Mouse (Mus musculus) gastrocnemius, adult 18-20 months (tissue): ENCODE results near the gene Atp12a. TPM values are rescaled to one million over a fixed set of nuclear protein-coding genes. Genes with fewer than 3 reads are reported as not detected.
A peak's percentile ranks its signal among the peaks of the same experiment; 100 is the strongest.

ENCODE experiments used
- DNase-seq: peaks from one replicate; pipeline ENCODE4 v3.0.0; 2021; ENCODE audit warnings: low spot score
- long read RNA-seq, 2 experiments: library from polyadenylated mRNA; stranded (forward); transcript quantifications; one replicate each; pipeline ENCODE4 v2.0.0; 2021
- total RNA-seq, 2 experiments: library from RNA; stranded (reverse); gene quantifications; 2 replicates each; pipeline ENCODE4 v1.2.3; 2021

Atp12a gene
- not detected for total RNA-seq
- long read RNA-seq, experiment 1 = 0 reads
- long read RNA-seq, experiment 2 = 0 reads

DNA sequence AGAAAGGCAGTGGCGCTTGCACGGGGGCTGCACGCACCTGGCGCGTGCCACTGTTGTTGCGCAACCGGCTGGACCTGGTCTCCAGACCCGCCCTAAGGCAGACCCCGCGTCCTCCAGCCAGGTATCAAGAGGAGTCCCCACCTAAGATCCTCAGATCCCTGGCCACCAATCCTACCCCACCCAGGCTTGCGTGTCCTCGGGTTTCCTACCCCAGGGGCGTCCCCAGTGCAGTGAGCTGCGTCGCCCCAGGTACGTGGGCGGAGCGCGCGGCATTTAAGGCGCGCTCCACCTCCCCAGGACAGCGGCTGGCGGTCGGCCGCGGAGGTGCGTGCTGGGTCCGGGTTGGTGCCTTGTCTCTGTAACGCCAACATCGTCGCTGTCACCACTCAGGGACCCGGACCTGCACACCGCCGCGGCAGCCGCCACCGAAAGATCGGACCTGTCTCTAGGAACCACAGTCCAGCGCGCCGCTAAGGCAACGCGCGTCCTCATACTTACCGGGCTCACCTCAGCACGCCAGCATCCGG is at the start of gene Atp12a:
Gene Atp12a (plus strand): TSS at position 358 of the 527 bp plus-strand sequence.
- no peak for DNase-seq

DNA sequence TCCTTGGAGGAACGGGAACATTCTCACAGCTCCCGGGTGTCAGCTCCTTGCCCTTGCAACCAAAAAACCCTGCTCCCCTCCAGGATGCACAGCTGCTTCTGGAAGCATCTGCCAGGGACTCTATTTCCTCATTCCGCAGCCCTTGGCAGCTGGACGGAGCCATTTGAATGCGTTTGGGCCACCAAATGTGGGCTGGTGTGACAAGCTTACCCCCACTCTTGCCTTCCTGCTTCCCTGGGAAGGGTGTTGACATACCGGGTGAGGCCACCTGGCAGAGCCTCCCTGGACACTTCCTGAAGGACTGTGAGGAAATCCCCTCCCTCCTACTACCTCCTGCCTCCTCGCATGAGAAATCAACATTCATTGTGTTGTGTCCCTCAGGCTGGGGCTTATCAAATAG is 49.3 kb upstream of the Atp12a start:
- DNase-seq = no peak

GRCm38 (mm10) chr14:56316333-56316732 is 48.5 kb upstream of the Atp12a start:
- no peak for DNase-seq

- DNase-seq = no peak
Observed at GRCm38 (mm10) chr14:56322982-56323381, 41.9 kb upstream of the Atp12a start.

GRCm38 (mm10) chr14:56325038-56325437 is 39.8 kb upstream of the Atp12a start:
- DNase-seq = no peak

DNA sequence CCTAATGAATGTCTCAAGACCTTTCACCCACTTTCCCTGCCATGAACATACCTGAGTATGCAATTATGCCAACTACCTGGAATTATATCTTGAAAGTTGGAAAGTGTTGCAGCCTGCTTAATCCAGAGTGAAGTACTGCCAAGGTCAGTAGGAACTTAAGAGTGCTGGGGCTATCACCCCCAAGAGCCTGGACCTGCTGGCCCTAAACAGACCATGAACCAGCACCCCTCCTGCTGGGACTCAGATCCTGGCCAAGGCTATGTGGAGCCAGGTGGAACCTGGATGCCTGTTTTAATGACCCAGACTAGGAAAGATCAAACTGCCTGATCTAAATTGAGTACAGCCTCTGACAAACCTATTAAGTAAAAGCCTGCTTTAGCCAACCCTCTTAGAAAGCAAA is 31.2 kb upstream of the Atp12a start:
- no peak for DNase-seq

DNA sequence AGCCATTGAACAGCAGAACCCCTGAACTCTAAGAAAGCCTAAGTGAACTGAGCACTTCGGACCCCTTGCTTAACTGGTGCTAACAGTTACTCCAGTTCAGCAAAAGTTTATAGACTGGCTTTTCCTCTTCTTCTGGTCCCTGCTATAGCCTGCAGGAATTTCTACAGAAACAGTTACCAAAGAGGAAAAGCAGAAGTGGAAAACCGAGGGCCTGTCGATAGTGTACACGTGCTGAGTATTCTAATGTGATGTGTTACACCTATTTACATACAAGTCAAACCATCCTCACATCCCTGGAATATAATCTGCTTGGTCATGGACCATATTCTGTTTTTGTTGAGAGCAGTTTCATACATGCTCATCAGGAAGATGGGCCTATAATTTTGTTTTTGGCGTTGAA is 30.4 kb upstream of the Atp12a start:
- no peak for DNase-seq

DNA sequence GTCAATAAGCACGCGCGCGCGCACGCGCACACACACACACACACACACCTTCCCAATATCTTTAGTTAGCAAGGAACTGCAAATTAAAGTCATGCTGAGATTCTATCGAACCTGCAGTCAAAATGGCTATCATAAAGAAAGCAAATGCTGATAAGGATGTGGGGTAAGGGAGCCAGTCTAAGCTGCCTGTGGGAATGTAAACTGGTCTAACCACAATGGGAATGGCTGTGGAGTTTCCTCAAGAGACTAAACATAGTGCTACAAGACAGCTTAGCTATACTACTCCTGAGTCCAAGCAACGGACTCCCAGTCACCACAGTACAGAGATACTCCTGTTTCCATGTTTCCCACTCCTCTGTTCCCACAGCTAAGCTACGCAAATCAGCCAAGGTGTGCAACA is 28.8 kb upstream of the Atp12a start:
- DNase-seq = no peak

- DNase-seq = no peak
Observed at GRCm38 (mm10) chr14:56337075-56337474, 27.8 kb upstream of the Atp12a start.

DNA sequence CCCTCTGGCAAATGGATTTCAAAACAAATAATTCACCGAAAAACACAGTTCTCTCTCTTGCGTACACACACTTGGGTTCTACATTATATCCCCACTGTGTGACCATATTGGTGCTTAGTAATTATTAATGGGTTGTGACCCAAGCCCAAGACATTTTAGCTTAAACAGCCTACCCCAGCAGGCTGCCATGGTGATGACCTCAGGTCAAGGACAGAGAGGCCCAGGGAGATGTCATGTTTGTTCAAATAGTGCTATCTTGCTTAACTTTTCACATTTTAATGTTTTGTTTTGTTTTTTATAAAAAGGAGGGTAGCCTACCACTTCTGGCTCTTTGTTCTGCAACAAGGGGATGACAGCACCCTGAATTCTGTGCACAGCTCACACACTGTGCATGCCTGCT is 27.2 kb upstream of the Atp12a start:
- DNase-seq = no peak

DNA sequence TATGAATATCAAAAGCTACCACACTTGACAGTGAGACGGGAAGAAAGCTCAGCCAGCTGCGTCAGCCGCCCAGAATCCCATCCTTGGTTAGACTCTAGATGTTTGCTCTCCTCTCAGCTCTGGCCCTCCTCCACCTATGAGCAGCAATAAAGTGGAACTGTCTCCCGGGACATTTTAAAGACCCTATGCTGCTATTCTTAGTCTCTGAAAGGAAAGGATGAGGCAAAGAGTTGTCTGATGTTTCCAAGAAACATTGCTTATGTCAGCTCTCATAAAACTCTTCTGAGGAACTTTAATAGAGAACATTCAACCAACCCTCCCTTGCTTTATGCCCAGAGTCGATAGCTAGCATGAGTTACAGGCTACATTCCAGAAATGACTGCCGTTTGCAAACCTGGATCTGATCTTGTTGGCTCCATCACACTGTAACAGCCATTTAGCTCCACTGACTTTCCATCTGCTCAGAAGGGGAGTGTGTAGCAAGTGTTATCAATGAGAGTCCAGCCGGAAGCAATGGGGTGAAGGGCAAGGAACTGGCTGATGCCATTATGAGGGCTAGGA is 25.9 kb upstream of the Atp12a start:
- DNase-seq = no peak

DNA sequence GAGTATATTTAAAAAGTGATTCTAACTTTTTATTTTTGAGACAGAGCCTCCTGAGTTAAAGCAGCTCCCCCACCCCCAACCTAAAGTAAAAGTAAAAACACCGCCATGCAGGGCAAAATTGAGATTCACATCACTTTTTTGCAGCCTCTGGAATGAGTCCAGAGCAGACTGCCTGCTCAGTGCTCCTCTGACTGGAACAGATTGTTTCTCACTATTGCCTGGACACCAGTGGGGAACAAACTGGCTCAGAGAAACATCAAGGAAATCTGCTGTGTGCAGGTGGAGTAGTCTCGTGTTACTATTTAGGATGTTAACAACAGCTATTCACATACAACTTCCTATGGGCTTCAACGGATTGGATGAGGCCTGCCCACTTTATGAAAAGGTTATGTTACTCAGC is 16.2 kb upstream of the Atp12a start:
- DNase-seq = no peak

- DNase-seq = no peak
Observed at GRCm38 (mm10) chr14:56349541-56349940, 15.3 kb upstream of the Atp12a start.

- DNase-seq = no peak
Observed at GRCm38 (mm10) chr14:56351959-56352660, 12.8 kb upstream of the Atp12a start.

GRCm38 (mm10) chr14:56354803-56355202 is 10.1 kb upstream of the Atp12a start:
- DNase-seq = no peak

DNA sequence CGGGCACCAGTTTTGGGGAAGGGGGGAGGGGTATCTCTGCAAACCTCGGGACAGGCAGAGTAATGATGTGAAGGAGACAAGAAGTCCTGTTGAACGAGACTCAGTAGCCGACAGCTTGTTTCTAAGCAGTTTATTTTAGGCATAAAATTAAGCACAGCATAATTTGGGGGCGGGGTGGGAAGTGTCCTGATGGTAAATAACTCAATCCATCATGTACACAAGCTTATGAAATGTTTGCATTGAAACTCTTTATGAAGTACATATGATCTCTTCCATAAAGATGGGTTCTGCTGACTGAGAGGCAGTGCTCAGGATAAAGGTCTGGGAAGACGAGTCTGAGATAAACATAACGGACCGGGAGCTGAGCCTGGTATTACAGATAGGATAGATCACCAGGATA is 9.5 kb upstream of the Atp12a start:
- DNase-seq = no peak

DNA sequence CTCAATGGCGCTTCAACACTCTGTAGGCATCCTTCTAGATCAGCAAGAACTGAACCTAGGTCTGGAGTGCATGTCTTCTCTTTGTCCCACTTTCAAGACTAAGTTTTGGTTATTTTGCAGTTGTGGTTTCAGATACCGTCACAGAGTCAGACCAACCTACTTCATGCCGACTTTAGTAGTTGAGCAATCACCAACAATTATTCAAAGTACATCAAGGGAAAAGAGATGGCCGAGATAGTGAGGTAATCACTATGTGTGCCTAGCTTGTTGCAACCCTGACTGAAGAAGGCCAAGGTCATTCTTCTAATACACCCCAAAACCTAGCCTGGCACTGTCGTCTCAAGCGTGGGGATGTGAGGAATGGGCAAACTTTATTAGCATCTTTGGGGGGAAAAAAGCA is 8.7 kb upstream of the Atp12a start:
- no peak for DNase-seq

DNA sequence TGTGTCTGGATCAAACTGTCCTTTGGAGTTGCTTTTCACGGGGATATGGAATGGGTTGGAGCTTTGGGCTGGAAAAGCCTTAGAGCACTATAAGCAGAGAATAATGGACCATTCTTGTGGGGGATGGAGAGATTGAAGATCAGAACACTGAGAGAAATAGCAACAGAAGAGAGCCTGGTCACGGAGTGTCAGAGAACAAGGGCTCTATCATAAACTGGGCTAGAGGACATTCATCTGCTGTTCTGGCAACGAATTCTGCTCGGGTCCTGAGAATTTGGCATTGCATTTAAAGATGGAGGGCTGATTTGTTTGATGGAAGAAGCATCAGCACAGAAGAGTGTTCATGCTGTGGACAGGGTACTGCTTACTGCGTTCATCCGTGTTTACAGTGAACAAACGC is 6.4 kb upstream of the Atp12a start:
- no peak for DNase-seq

GRCm38 (mm10) chr14:56359131-56359530 is 5.7 kb upstream of the Atp12a start:
- no peak for DNase-seq

DNA sequence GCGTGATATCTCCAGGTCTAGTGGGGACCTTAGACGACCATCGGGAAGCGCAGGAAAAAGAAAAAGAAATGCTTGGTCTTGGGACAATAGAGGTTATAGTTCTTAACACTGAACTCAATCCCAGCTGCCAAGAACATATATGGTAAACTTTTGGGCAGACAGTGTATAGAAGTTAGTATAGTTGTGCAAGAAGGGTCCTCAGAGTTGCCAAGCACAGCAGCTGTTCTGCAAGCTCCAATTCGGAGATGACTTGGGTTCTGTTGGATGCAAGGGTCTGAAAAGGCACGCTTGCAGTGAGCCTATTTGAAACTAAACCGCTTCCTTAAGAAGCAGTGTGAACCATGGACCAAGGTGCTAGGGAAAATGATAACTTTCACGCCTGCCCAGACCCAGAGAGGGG is 424 bp downstream of the Atp12a start:
- DNase-seq = no peak

- no peak for DNase-seq
Observed at GRCm38 (mm10) chr14:56366712-56367111, 1.8 kb downstream of the Atp12a start.

- no peak for DNase-seq
Observed at GRCm38 (mm10) chr14:56368834-56369233, 4.0 kb downstream of the Atp12a start.

DNA sequence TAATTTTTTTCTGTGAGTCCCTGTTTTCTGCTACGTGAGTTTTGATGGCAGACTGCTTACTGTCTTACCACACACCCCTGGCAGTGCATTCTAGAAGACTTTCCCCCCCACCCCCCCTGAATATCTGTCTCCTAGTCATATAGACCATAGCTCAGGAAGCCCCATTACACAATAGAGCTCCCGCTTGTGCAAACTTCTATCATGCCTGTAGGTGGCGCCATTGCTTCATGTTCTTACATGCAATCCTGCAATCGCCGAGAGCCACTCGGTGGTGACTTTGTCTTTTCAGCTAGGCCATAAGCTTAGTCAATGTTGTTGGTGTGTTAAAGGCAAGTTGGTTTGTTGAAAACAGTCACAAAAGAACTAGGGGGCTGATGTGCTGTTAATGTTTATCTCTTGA is 10.9 kb downstream of the Atp12a start:
- peak; percentile 74 for DNase-seq
